In the genomic region with DNA sequence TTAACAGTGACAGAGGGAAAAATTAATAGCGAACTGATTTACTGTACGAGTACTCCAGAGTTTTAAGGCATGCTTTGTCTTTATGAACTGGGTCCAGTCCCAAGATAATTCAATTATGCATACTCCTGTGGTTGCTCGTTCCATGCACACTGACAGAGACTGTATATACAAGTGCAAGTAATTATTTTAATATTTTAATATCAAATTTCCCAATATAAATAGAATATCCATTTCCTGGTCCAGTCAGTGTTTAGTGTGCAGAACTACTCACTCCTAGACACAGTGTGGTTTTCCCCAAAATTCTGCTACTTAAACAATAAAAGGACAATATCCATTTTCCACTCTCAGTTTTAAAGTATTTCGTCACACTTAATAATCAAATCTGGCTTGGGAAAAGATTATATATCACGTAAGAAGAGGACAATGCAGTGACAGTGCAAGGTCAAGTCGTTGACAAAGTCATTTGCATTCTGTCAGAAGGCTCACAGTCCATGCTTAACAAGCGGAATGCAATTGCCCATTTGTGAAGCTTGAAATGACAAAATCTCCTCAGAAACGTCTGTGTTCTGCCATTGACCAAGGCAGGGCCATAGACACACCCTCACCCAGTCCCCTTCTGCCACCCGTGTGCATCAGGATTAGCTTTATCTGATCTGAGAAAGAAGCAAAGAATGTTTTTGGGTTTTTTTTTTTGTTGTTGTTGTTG, we compare ENCODE assay signal across 16 mouse cellular contexts.
A peak's percentile ranks its signal among the peaks of the same experiment; 100 is the strongest.
DNase-seq lines count a peak whose midpoint lies in the region; ATAC-seq and TF ChIP-seq lines count a peak whose summit lies in the region.
"Had no signal": no experiment of that assay in that cellular context is flagged by ENCODE, and none has a peak within 500 bp of the region (broad histone marks: within the 10 kb centered on the region; RNA-seq: fewer than 3 reads in every experiment).

No protein-coding gene starts in this region.

- peak; percentile 76 for ATAC-seq in forebrain, embryonic 11.5 days (replicated peaks; ENCODE audit: low FRiP score)
- ATAC-seq in forebrain, postnatal 0 days = no peak
- ATAC-seq in neural tube, embryonic 11.5 days (ENCODE audit: insufficient read depth, low FRiP score, low TSS enrichment) = peak; percentile 85
- peak; percentile 63 for ATAC-seq in hindbrain, embryonic 15.5 days (ENCODE audit: low FRiP score, low read depth)
- ATAC-seq: intestine, postnatal 0 days had no signal

- no peak overlapping the region for H3K27ac ChIP-seq in forebrain, embryonic 11.5 days (ENCODE audit: low read depth, low read length)
- no peak overlapping the region for H3K27ac ChIP-seq in forebrain, postnatal 0 days (ENCODE audit: low read depth, low read length)
- no peak overlapping the region for H3K27ac ChIP-seq in neural tube, embryonic 11.5 days (ENCODE audit: low read depth, low read length)
- no peak overlapping the region for H3K27ac ChIP-seq in hindbrain, embryonic 15.5 days (replicated peaks)
- H3K27ac ChIP-seq: embryonic facial prominence, embryonic 13.5 days; liver, embryonic 15.5 days had no signal

- DNase-seq in forebrain, embryonic 11.5 days (ENCODE audit: low spot score) = no peak
- DNase-seq in forebrain, postnatal 0 days = no peak
- DNase-seq in neural tube, embryonic 11.5 days (ENCODE audit: low spot score) = peak; percentile 28
- DNase-seq in neural tube, embryonic 10.5 days (ENCODE audit: extremely low spot score, low spot score) = no peak
- peak; percentile 72 for DNase-seq in retina, embryonic 14.5 days (ENCODE audit: low spot score)
- DNase-seq in lung, postnatal 36 days = no peak
- no peak for DNase-seq in right cerebral cortex, postnatal 25 days
- DNase-seq: adrenal gland, postnatal 25 days; cerebellum, adult 11-12 months; cerebellum, postnatal 36 days; thymus, postnatal 25 days had no signal

- H3K4me3 ChIP-seq in forebrain, embryonic 11.5 days (ENCODE audit: low read depth, low read length) = no peak overlapping the region
- no peak overlapping the region for H3K4me3 ChIP-seq in forebrain, postnatal 0 days (ENCODE audit: low read depth, low read length)
- H3K4me3 ChIP-seq in neural tube, embryonic 11.5 days (ENCODE audit: low read depth, low read length) = no peak overlapping the region
- no peak overlapping the region for H3K4me3 ChIP-seq in hindbrain, embryonic 15.5 days
- H3K4me3 ChIP-seq: embryonic facial prominence, embryonic 13.5 days; liver, embryonic 15.5 days had no signal

- TF ChIP-seq CTCF in forebrain, postnatal 0 days (IDR thresholded peaks at IDR 0.05; ENCODE audit: low read depth) = no peak

- WGBS in forebrain, embryonic 11.5 days = 45% methylated on average over 9 of the region's 9 CpGs
- WGBS in forebrain, postnatal 0 days = 38% methylated on average over 9 of the region's 9 CpGs
- 44% methylated on average over 9 of the region's 9 CpGs for WGBS in neural tube, embryonic 11.5 days
- 31% methylated on average over 9 of the region's 9 CpGs for WGBS in hindbrain, embryonic 15.5 days

- no peak overlapping the region for H3K9ac ChIP-seq in forebrain, embryonic 11.5 days (ENCODE audit: low read length)
- no peak overlapping the region for H3K9ac ChIP-seq in forebrain, postnatal 0 days
- H3K9ac ChIP-seq in neural tube, embryonic 11.5 days (ENCODE audit: low read length) = no peak overlapping the region
- H3K9ac ChIP-seq in hindbrain, embryonic 15.5 days = no peak overlapping the region
- H3K9ac ChIP-seq: embryonic facial prominence, embryonic 13.5 days; liver, embryonic 15.5 days had no signal

- no peaks in the 10 kb centered on the region for H3K36me3 ChIP-seq in forebrain, embryonic 11.5 days (ENCODE audit: control insufficient read depth, insufficient read depth, low read length)
- no peaks in the 10 kb centered on the region for H3K36me3 ChIP-seq in forebrain, postnatal 0 days (ENCODE audit: insufficient read depth)
- no peaks in the 10 kb centered on the region for H3K36me3 ChIP-seq in neural tube, embryonic 11.5 days (ENCODE audit: control insufficient read depth, insufficient read depth, low read length)
- no peaks in the 10 kb centered on the region for H3K36me3 ChIP-seq in hindbrain, embryonic 15.5 days
- H3K36me3 ChIP-seq: embryonic facial prominence, embryonic 13.5 days; liver, embryonic 15.5 days had no signal

- H3K9me3 ChIP-seq in forebrain, embryonic 11.5 days (ENCODE audit: control insufficient read depth, low read length) = no peaks in the 10 kb centered on the region
- H3K9me3 ChIP-seq in forebrain, postnatal 0 days (ENCODE audit: low read length) = no peaks in the 10 kb centered on the region
- H3K9me3 ChIP-seq in neural tube, embryonic 11.5 days (ENCODE audit: control insufficient read depth, low read length) = no peaks in the 10 kb centered on the region
- no peaks in the 10 kb centered on the region for H3K9me3 ChIP-seq in hindbrain, embryonic 15.5 days
- H3K9me3 ChIP-seq: embryonic facial prominence, embryonic 13.5 days; liver, embryonic 15.5 days had no signal

- no peaks in the 10 kb centered on the region for H3K4me1 ChIP-seq in forebrain, embryonic 11.5 days (replicated peaks; ENCODE audit: control insufficient read depth, insufficient read depth, low read length)
- no peaks in the 10 kb centered on the region for H3K4me1 ChIP-seq in forebrain, postnatal 0 days (ENCODE audit: insufficient read depth)
- peaks cover 4% of the 10 kb centered on the region; the same call in 1 of the 2 replicates for H3K4me1 ChIP-seq in neural tube, embryonic 11.5 days (ENCODE audit: control insufficient read depth, insufficient read depth, low read length)
- H3K4me1 ChIP-seq in hindbrain, embryonic 15.5 days (replicated peaks) = peaks cover 5% of the 10 kb centered on the region; the same call in 1 of the 2 replicates
- H3K4me1 ChIP-seq: liver, embryonic 15.5 days had no signal

- H3K4me2 ChIP-seq in forebrain, embryonic 11.5 days (ENCODE audit: low read depth, low read length, severe bottlenecking) = no peak overlapping the region
- H3K4me2 ChIP-seq in forebrain, postnatal 0 days (ENCODE audit: low read depth) = no peak overlapping the region
- no peak overlapping the region for H3K4me2 ChIP-seq in neural tube, embryonic 11.5 days (ENCODE audit: low read depth)
- no peak overlapping the region for H3K4me2 ChIP-seq in hindbrain, embryonic 15.5 days
- H3K4me2 ChIP-seq: embryonic facial prominence, embryonic 13.5 days; liver, embryonic 15.5 days had no signal

- H3K27me3 ChIP-seq in forebrain, embryonic 11.5 days (ENCODE audit: control insufficient read depth, insufficient read depth, low read length) = no peaks in the 10 kb centered on the region
- H3K27me3 ChIP-seq in forebrain, postnatal 0 days (ENCODE audit: insufficient read depth, low read length) = no peaks in the 10 kb centered on the region
- no peaks in the 10 kb centered on the region for H3K27me3 ChIP-seq in neural tube, embryonic 11.5 days (ENCODE audit: control insufficient read depth, insufficient read depth, low read length)
- H3K27me3 ChIP-seq in hindbrain, embryonic 15.5 days = no peaks in the 10 kb centered on the region
- H3K27me3 ChIP-seq: CH12.LX; embryonic facial prominence, embryonic 13.5 days; liver, embryonic 15.5 days had no signal

Comparison
In these comparisons a context has a peak if more than half of its experiments do, and no peak if none do; other contexts are left out.
1. DNase-seq: peak in neural tube, embryonic 11.5 days (single experiment) and retina, embryonic 14.5 days (single experiment); none in forebrain, embryonic 11.5 days (single experiment), forebrain, postnatal 0 days (single experiment), neural tube, embryonic 10.5 days (single experiment), lung, postnatal 36 days (single experiment) and right cerebral cortex, postnatal 25 days (single experiment).